Mouse (Mus musculus) kidney, postnatal 36 days (tissue): ENCODE measurements at regions not wholly inside any gene's neighbourhood (a gene's known extent, or its start where the extent isn't known, plus 50 kb on each side); places are given as distances from the start of the nearest gene placed in this dataset.
A peak's percentile ranks its signal among the peaks of the same experiment; 100 is the strongest.

Source experiments
- DNase-seq, 2 experiments: peaks; one replicate each; pipeline ENCODE4 v3.0.0; 2021 to 2022; ENCODE audit warnings: mixed read lengths in 2 of 2

DNA sequence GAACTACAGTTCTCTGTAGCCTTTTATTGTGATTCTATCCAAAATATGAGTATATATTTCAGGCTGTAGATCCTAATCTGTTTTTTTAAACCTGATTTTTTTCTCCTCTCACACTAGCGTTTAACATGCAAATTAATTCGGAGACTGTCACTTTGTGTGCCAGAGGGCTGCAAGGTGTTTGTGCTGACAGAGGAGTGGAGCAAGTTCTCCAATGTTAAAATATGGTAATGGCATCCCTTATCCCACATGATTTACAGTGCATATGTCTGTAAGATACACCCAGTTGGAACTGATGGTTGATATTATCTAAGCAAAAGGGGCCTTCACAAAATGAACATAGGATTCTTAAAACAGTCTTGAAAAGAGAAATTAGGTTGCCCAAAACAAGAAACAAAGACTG is 90.1 kb upstream of the Hdac2 start:
- no peak for DNase-seq

DNA sequence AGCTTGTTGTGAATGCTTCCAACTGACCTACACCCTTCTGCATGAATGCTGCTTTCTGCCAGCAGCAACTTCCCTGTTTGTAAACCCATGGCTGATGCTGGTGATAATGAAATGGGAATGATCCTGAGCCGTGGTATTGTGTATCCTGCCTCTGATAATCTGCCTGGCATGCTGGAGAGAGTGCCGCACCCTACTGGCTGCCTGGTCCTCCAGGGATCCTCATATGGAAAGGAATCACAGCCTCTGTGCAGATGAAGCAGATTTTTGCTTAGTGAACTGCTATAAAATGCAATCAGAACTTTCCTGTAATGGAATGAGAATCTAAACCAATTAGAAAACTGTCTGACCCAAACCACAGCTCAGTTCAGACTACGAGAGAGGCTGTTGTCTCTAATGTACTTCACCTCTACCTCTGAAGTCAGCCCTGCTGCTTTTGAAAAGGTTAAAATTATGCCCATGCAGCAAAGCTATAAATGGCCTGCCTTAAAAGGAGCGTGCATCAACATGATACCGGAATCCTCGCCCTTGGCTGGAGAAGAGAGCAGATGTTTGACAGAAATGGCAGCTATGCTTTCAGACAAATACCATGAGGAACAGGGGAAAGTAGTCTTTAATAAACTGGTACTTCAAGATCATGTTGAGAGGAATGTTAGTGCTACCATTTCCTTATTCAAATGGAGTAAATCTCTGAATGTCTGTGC is 76.3 kb upstream of the Hdac2 start:
- DNase-seq = no peak

DNA sequence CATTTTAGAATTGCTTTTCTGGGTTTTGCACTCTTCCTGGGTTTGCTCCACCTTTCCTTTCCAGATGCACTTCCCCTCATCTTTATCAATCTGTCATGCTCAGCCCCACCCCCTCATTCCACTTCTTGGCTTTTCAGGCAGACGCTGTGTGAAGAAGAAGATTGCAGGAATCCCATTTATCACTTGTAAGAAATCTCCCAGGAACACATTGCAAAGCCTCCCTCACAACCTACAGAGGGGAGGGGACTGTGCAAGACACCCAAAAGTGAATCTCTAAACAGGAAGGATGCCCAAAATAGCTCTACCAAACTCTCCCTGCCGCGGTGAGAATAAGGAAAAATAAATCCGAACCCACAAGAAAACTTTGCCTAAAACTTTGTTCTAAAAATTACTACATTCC is 65.5 kb upstream of the Hdac2 start:
- DNase-seq = no peak

DNA sequence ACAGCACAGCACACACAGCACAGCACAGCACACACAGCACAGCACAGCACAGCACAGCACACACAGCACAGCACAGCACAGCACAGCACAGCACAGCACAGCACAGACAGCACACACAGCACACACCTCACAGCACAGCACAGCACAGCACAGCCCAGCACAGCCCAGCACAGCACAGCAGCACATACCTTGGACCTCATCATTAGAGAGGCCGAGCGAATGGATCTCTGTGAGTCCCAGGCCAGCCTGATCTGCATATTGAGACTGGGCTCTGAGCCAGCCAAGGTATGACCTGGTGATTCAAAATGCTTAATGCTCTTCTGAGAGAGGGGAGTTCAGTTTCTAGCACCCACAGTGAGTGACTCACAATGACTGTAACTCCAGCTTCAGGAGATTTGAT is 56.3 kb upstream of the Hdac2 start:
- peak in 1 of 2 experiments; percentile 4 for DNase-seq

DNA sequence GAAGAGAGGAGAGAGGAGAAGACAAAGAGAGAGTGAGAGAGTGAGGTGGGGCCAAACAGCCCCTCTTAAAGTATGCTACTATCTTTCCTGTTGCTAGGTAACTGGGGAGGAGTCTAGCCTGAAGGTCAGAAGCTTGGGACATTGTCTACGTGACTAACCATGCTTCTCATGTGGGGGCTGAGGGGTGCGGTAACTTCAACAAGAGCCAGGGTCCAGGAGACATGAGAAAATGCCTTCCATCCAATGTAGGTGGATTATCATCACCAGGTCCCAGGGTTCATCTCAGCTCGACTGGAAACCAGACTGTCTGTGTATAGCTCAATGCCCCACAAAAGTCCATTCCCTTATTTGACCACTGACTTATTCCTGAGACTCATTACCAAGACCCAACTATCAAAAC is 50.6 kb upstream of the Hdac2 start:
- DNase-seq = no peak

DNA sequence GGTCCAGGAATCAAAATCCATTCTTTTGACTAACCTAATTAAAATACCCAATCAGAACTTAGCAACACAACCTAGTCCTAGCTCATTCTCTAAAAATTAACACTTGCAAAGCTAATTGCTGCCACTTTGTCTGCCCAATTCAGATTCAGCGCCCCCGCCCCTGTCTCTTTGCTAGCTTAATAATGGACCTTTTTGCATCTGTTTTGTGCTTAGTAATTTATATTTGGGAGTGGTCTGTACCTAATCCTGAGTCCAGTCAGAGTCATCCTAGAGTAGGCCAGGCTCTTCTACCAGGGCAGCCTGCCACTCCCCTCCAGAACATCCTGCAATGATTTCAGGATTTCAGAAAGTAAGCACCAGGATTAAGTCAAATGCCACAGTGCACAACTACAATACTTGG is 50.2 kb upstream of the Hdac2 start:
- DNase-seq = no peak
